Mouse (Mus musculus) adrenal gland, postnatal 0 days (tissue): ENCODE measurements around the gene Zcrb1. TPM values are rescaled to one million over a fixed set of nuclear protein-coding genes. Genes with fewer than 3 reads are reported as not detected.

Source experiments
- polyA plus RNA-seq: library from polyadenylated mRNA; unstranded; fragments of >200 nt; fragmentation: Nextera tagmentation; extraction: Ambion mirVana; gene quantifications from 2 replicates; pipeline ENCODE4 v1.2.1, GENCODE M21; 2015

Zcrb1 gene
- 122 and 137 TPM in 2 replicates for polyA plus RNA-seq

DNA sequence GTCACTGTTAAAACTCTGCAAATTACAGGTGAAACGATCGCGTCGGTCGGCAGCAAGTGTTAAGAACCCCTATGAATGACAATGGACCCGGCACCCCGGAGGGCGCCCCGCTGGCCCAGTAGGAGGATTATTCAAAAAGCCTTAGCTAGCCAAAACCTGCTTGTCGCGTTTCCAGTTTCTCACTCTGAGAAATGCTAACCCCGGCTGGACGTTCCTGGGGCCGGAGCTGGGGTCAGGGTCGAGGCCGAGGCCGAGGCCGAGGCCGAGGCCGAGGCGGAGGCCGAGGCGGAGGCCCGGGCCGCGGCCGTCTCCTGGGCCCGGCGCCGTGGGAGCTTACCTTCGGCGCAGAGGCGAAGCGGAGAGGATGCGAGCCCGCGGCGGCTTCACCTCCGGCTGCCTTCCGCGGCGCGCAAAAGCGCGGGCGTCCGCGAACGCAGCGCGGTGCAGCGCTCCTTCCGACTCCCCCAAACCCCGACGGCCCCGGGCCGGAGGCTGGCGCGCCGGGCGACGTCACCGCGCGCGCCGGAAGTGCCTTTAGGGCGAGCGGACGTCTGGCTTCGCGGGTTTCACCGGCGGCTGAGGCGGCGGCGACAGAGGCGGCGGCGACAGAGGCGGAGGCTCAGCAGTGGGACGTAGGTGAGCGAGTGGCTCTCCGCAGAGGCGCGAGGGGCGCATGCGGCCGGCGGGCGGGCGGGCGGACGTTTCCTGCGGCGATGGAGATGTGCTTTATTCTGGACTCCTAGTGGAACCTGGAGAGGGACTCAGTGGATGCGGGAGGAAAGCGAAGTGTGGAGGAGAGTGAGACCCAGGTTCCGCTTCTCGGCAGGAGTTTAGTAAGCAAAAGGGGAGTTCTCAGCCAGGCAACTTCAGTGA is at the start of gene Zcrb1, which contains the start of gene Pphln1:
Gene Zcrb1 (minus strand): TSS at position 509 of the 873 bp plus-strand sequence.
Gene Pphln1 (plus strand): TSS at position 525 of the 873 bp plus-strand sequence.

GRCm38 (mm10) chr15:93336925-93337761 is 61.0 kb downstream of the Zcrb1 start, which contains the start of gene Yaf2:
TSS of gene Yaf2 (minus strand) at chr15:93336935.

Other genes with a start within 250 kb of the Zcrb1 start
- 4.8 and 6.9 TPM in 2 replicates for gene Gxylt1, start 123.2 kb downstream of the Zcrb1 start, polyA plus RNA-seq
- gene Yaf2, start 61.4 kb downstream of the Zcrb1 start, polyA plus RNA-seq = 82.5 and 105 TPM in 2 replicates
- gene Pphln1, start within 50 bp of the Zcrb1 start, polyA plus RNA-seq = 18.7 and 24.0 TPM in 2 replicates
- gene Prickle1, start 197.6 kb upstream of the Zcrb1 start, polyA plus RNA-seq = 17.7 and 22.3 TPM in 2 replicates